Mouse (Mus musculus): ENCODE measurements at regions not wholly inside any gene's neighbourhood (a gene's known extent, or its start where the extent isn't known, plus 50 kb on each side); places are given as distances from the start of the nearest gene placed in this dataset.
"Not testable (repeated sequence)": the region's sequence is repeated elsewhere in the genome, so short reads cannot be mapped to it uniquely, and the experiment has no call there.

GRCm38 (mm10) chr7:137583556-137583955 is 146.1 kb downstream of the Glrx3 start:
- H3K36me3 ChIP-seq (replicated peaks; ENCODE audit: control insufficient read depth, insufficient read depth, low read depth), result no peaks in the 10 kb centered on the region
- no peak for DNase-seq (ENCODE audit: low read depth in 3 of 3, low spot score in 3 of 3)
- 40% methylated on average over 2 of the region's 2 CpGs for WGBS (ENCODE audit: insufficient replicate concordance)
- no peak for ATAC-seq (ENCODE audit: insufficient read depth)
- no peaks in the 10 kb centered on the region for H3K27me3 ChIP-seq (ENCODE audit: control insufficient read depth, insufficient read depth, low read length)
- H3K4me3 ChIP-seq (ENCODE audit: insufficient read depth in 1 of 2, low read depth in 2 of 2, low read length in 2 of 2), result no peak overlapping the region
- no peak overlapping the region for H3K9ac ChIP-seq (replicated peaks)
- H3K4me2 ChIP-seq (ENCODE audit: low read depth), result no peak overlapping the region
- H3K4me1 ChIP-seq (replicated peaks; ENCODE audit: control insufficient read depth in 2 of 2, insufficient read depth in 2 of 2, low read length in 1 of 2), result no peaks in the 10 kb centered on the region
- no peak overlapping the region for H3K27ac ChIP-seq
- TF ChIP-seq EP300 (IDR thresholded peaks at IDR 0.05; ENCODE audit: low read depth) (no peak), CTCF (IDR thresholded peaks at IDR 0.05; ENCODE audit: low read depth) (no peak)
- no peaks in the 10 kb centered on the region for H3K9me3 ChIP-seq (ENCODE audit: control insufficient read depth, low read length)

GRCm38 (mm10) chr7:137584916-137585315 is 147.5 kb downstream of the Glrx3 start:
- 68% methylated on average over 4 of the region's 4 CpGs for WGBS (ENCODE audit: insufficient replicate concordance)
- H3K9me3 ChIP-seq (ENCODE audit: control insufficient read depth, low read length); DNase-seq (ENCODE audit: low read depth in 3 of 3, low spot score in 3 of 3); H3K4me2 ChIP-seq (ENCODE audit: low read depth); H3K9ac ChIP-seq (replicated peaks); H3K27me3 ChIP-seq (ENCODE audit: control insufficient read depth, insufficient read depth, low read length); H3K4me1 ChIP-seq (replicated peaks; ENCODE audit: control insufficient read depth in 2 of 2, insufficient read depth in 2 of 2, low read length in 1 of 2); ATAC-seq (ENCODE audit: insufficient read depth); H3K4me3 ChIP-seq (ENCODE audit: insufficient read depth in 1 of 2, low read depth in 2 of 2, low read length in 2 of 2); H3K27ac ChIP-seq; H3K36me3 ChIP-seq (replicated peaks; ENCODE audit: control insufficient read depth, insufficient read depth, low read depth): not testable (repeated sequence)

GRCm38 (mm10) chr7:137593570-137593969 is 156.2 kb downstream of the Glrx3 start:
- Histone ChIP-seq H3K27ac (no peak overlapping the region), H3K4me2 (ENCODE audit: low read depth) (no peak overlapping the region), H3K36me3 (replicated peaks; ENCODE audit: control insufficient read depth, insufficient read depth, low read depth) (no peaks in the 10 kb centered on the region), H3K27me3 (ENCODE audit: control insufficient read depth, insufficient read depth, low read length) (no peaks in the 10 kb centered on the region), H3K4me3 (ENCODE audit: insufficient read depth in 1 of 2, low read depth in 2 of 2, low read length in 2 of 2) (no peak overlapping the region), H3K9ac (replicated peaks) (no peak overlapping the region), H3K4me1 (replicated peaks; ENCODE audit: control insufficient read depth in 2 of 2, insufficient read depth in 2 of 2, low read length in 1 of 2) (no peaks in the 10 kb centered on the region), H3K9me3 (ENCODE audit: control insufficient read depth, low read length) (no peaks in the 10 kb centered on the region)
- TF ChIP-seq EP300 (IDR thresholded peaks at IDR 0.05; ENCODE audit: low read depth) (no peak), CTCF (IDR thresholded peaks at IDR 0.05; ENCODE audit: low read depth) (no peak)
- no peak for DNase-seq (ENCODE audit: low read depth in 3 of 3, low spot score in 3 of 3)
- no peak for ATAC-seq (ENCODE audit: insufficient read depth)
- WGBS (ENCODE audit: insufficient replicate concordance), result 26% methylated on average over 8 of the region's 8 CpGs

GRCm38 (mm10) chr7:137595567-137595966 is 158.2 kb downstream of the Glrx3 start:
- Histone ChIP-seq H3K4me1 (replicated peaks; ENCODE audit: control insufficient read depth in 2 of 2, insufficient read depth in 2 of 2, low read length in 1 of 2) (no peaks in the 10 kb centered on the region), H3K27me3 (ENCODE audit: control insufficient read depth, insufficient read depth, low read length) (no peaks in the 10 kb centered on the region), H3K36me3 (replicated peaks; ENCODE audit: control insufficient read depth, insufficient read depth, low read depth) (no peaks in the 10 kb centered on the region), H3K4me3 (ENCODE audit: insufficient read depth in 1 of 2, low read depth in 2 of 2, low read length in 2 of 2) (no peak overlapping the region), H3K9me3 (ENCODE audit: control insufficient read depth, low read length) (no peaks in the 10 kb centered on the region), H3K27ac (no peak overlapping the region), H3K9ac (replicated peaks) (no peak overlapping the region), H3K4me2 (ENCODE audit: low read depth) (no peak overlapping the region)
- WGBS (ENCODE audit: insufficient replicate concordance), result 59% methylated on average over 4 of the region's 4 CpGs
- ATAC-seq (ENCODE audit: insufficient read depth) (no peak), DNase-seq (ENCODE audit: low read depth in 3 of 3, low spot score in 3 of 3) (no peak)
- no peak for TF ChIP-seq EP300 (IDR thresholded peaks at IDR 0.05; ENCODE audit: low read depth)
- TF ChIP-seq CTCF (IDR thresholded peaks at IDR 0.05; ENCODE audit: low read depth), result no peak

GRCm38 (mm10) chr7:137596161-137596560 is 158.7 kb downstream of the Glrx3 start:
- Histone ChIP-seq H3K4me1 (replicated peaks; ENCODE audit: control insufficient read depth in 2 of 2, insufficient read depth in 2 of 2, low read length in 1 of 2) (no peaks in the 10 kb centered on the region), H3K36me3 (replicated peaks; ENCODE audit: control insufficient read depth, insufficient read depth, low read depth) (no peaks in the 10 kb centered on the region), H3K4me2 (ENCODE audit: low read depth) (no peak overlapping the region), H3K9ac (replicated peaks) (no peak overlapping the region), H3K9me3 (ENCODE audit: control insufficient read depth, low read length) (no peaks in the 10 kb centered on the region), H3K4me3 (ENCODE audit: insufficient read depth in 1 of 2, low read depth in 2 of 2, low read length in 2 of 2) (no peak overlapping the region), H3K27me3 (ENCODE audit: control insufficient read depth, insufficient read depth, low read length) (no peaks in the 10 kb centered on the region), H3K27ac (no peak overlapping the region)
- WGBS (ENCODE audit: insufficient replicate concordance), result 37% methylated on average over 7 of the region's 7 CpGs
- no peak for ATAC-seq (ENCODE audit: insufficient read depth)
- TF ChIP-seq EP300 (IDR thresholded peaks at IDR 0.05; ENCODE audit: low read depth) (no peak), CTCF (IDR thresholded peaks at IDR 0.05; ENCODE audit: low read depth) (no peak)
- DNase-seq (ENCODE audit: low read depth in 3 of 3, low spot score in 3 of 3), result no peak

GRCm38 (mm10) chr7:137603039-137603438 is 165.6 kb downstream of the Glrx3 start:
- 6% methylated on average over 8 of the region's 8 CpGs for WGBS (ENCODE audit: insufficient replicate concordance)
- Histone ChIP-seq H3K4me3 (ENCODE audit: insufficient read depth in 1 of 2, low read depth in 2 of 2, low read length in 2 of 2) (no peak overlapping the region), H3K27ac (no peak overlapping the region), H3K9ac (replicated peaks) (no peak overlapping the region), H3K9me3 (ENCODE audit: control insufficient read depth, low read length) (no peaks in the 10 kb centered on the region), H3K36me3 (replicated peaks; ENCODE audit: control insufficient read depth, insufficient read depth, low read depth) (no peaks in the 10 kb centered on the region), H3K27me3 (ENCODE audit: control insufficient read depth, insufficient read depth, low read length) (no peaks in the 10 kb centered on the region), H3K4me1 (replicated peaks; ENCODE audit: control insufficient read depth in 2 of 2, insufficient read depth in 2 of 2, low read length in 1 of 2) (no peaks in the 10 kb centered on the region), H3K4me2 (ENCODE audit: low read depth) (no peak overlapping the region)
- TF ChIP-seq EP300 (IDR thresholded peaks at IDR 0.05; ENCODE audit: low read depth), result no peak
- TF ChIP-seq CTCF (IDR thresholded peaks at IDR 0.05; ENCODE audit: low read depth), result peak; percentile 76
- DNase-seq (ENCODE audit: low read depth in 3 of 3, low spot score in 3 of 3), result no peak
- no peak for ATAC-seq (ENCODE audit: insufficient read depth)
